Mouse (Mus musculus): ENCODE measurements at regions not wholly inside any gene's neighbourhood (a gene's known extent, or its start where the extent isn't known, plus 50 kb on each side); places are given as distances from the start of the nearest gene placed in this dataset.

- TF ChIP-seq CTCF (IDR thresholded peaks at IDR 0.05; ENCODE audit: extremely low read depth, insufficient read length, insufficient replicate concordance, low read depth, low read length) (no peak), POLR2A (IDR thresholded peaks at IDR 0.05; ENCODE audit: low read depth, low read length) (no peak)
These were observed 335.1 kb downstream of the Pmp22 start for GRCm38 (mm10) chr11:63463797-63464331.

Data from small intestine, adult 2 months (tissue).